Mouse (Mus musculus) liver, embryonic 12.5 days (tissue): ENCODE results near the gene Inmt. TPM values are rescaled to one million over a fixed set of nuclear protein-coding genes. Genes with fewer than 3 reads are reported as not detected.

Experiments used
- ATAC-seq: fragments of 200-750 bp; cut with Nextera tagmentation; 2 replicates; pipeline ENCODE4 v1.8.0; 2017; ENCODE audit warnings: moderate number of reproducible peaks, mild to moderate bottlenecking, moderate library complexity
- H3K27ac ChIP-seq: fragments of 300-500 bp; sonication (generic); 2 replicates; pipeline ENCODE4 v1.5.1; 2016; ENCODE audit warnings: mild to moderate bottlenecking
- H3K27me3 ChIP-seq: fragments of 300-500 bp; sonication (generic); replicated peaks from 2 replicates; pipeline ENCODE4 v1.6.1; 2016; ENCODE audit warnings: mild to moderate bottlenecking, moderate library complexity
- H3K36me3 ChIP-seq: fragments of 300-500 bp; sonication (generic); 2 replicates; pipeline ENCODE4 v1.6.1; 2016; ENCODE audit warnings: mild to moderate bottlenecking, moderate library complexity
- H3K4me1 ChIP-seq: fragments of 300-500 bp; sonication (generic); 2 replicates; pipeline ENCODE4 v1.6.1; 2016
- H3K4me2 ChIP-seq: fragments of 300-500 bp; sonication (generic); 2 replicates; pipeline ENCODE4 v1.6.1; 2016; ENCODE audit warnings: mild to moderate bottlenecking, moderate library complexity
- H3K4me3 ChIP-seq: fragments of 300-500 bp; sonication (generic); 2 replicates; pipeline ENCODE4 v1.5.1; 2016; ENCODE audit warnings: mild to moderate bottlenecking, moderate library complexity
- H3K9ac ChIP-seq: fragments of 300-500 bp; sonication (generic); 2 replicates; pipeline ENCODE4 v1.6.1; 2016; ENCODE audit warnings: mild to moderate bottlenecking, moderate library complexity
- H3K9me3 ChIP-seq: fragments of 300-500 bp; sonication (generic); replicated peaks from 2 replicates; pipeline ENCODE4 v1.6.1; 2016; ENCODE audit warnings: mild to moderate bottlenecking, moderate library complexity
- WGBS: fragments of 180-500 bp; shearing (Covaris S2); methylation state at CpG from one replicate; pipeline ENCODE4 v1.1.7; 2016; ENCODE audit not compliant: insufficient replicate concordance; 5-methylcytosine and 5-hydroxymethylcytosine counted together
- polyA plus RNA-seq: library from polyadenylated mRNA; unstranded; fragments of >200 nt; fragmentation: Nextera tagmentation; extraction: Ambion mirVana; gene quantifications from 2 replicates; pipeline ENCODE4 v1.2.1, GENCODE M21; 2016

Gene Inmt
- polyA plus RNA-seq, 1 experiment from 2014 or later: 0.63 TPM

- 10% methylated on average over 4 of the region's 4 CpGs for WGBS
- peaks cover 47% of the 10 kb centered on the region for H3K27me3 ChIP-seq
- H3K4me3 ChIP-seq: no peak overlapping the region
- H3K9ac ChIP-seq: no peak overlapping the region
- H3K36me3 ChIP-seq: no peaks in the 10 kb centered on the region
- H3K4me2 ChIP-seq: no peak overlapping the region
- no peak overlapping the region for H3K27ac ChIP-seq
- no peaks in the 10 kb centered on the region for H3K4me1 ChIP-seq
- no peak for ATAC-seq
- H3K9me3 ChIP-seq: no peaks in the 10 kb centered on the region
Observed at GRCm38 (mm10) chr6:55123056-55123455, 51.8 kb downstream of the Inmt start.

Other genes starting within 250 kb of the Inmt start
- 1.9 and 2.2 TPM in 2 replicates for gene Nod1, start 202.4 kb downstream of the Inmt start, polyA plus RNA-seq
- gene Ggct, start 182.1 kb downstream of the Inmt start, polyA plus RNA-seq: 6.9 and 7.4 TPM in 2 replicates
- gene Gars, start 137.0 kb downstream of the Inmt start, polyA plus RNA-seq: 171 and 176 TPM in 2 replicates
- 0.78 and 1.0 TPM in 2 replicates for gene Crhr2, start 42.0 kb downstream of the Inmt start, polyA plus RNA-seq
- gene Mindy4, start 28.3 kb upstream of the Inmt start, polyA plus RNA-seq: 1.7 and 2.1 TPM in 2 replicates
- gene Aqp1, start 161.4 kb upstream of the Inmt start, polyA plus RNA-seq: 29.1 and 29.5 TPM in 2 replicates
- gene Ghrhr, start 201.3 kb upstream of the Inmt start, polyA plus RNA-seq: not detected in 2 replicates